Mouse (Mus musculus) monocyte, adult 5-6 weeks (primary cell): ENCODE measurements around the gene Dohh. TPM values are rescaled to one million over a fixed set of nuclear protein-coding genes. Genes with fewer than 3 reads are reported as not detected.

Experiments used
- ATAC-seq: fragments of 153-309, 156-312 bp; replicated peaks from 2 replicates; pipeline ENCODE4 v1.8.0; 2017; ENCODE audit warnings: mild to moderate bottlenecking; ENCODE audit not compliant: low TSS enrichment, insufficient number of reproducible peaks, severe bottlenecking, poor library complexity, low FRiP score
- total RNA-seq: library from RNA; stranded (forward); fragments of 200-1000, 200-491, 200-594 nt; gene quantifications from 3 replicates; pipeline ENCODE4 v1.2.3, GENCODE M21; 2017

The Dohh gene
- total RNA-seq, 1 experiment from 2014 or later: 18.6 TPM

DNA sequence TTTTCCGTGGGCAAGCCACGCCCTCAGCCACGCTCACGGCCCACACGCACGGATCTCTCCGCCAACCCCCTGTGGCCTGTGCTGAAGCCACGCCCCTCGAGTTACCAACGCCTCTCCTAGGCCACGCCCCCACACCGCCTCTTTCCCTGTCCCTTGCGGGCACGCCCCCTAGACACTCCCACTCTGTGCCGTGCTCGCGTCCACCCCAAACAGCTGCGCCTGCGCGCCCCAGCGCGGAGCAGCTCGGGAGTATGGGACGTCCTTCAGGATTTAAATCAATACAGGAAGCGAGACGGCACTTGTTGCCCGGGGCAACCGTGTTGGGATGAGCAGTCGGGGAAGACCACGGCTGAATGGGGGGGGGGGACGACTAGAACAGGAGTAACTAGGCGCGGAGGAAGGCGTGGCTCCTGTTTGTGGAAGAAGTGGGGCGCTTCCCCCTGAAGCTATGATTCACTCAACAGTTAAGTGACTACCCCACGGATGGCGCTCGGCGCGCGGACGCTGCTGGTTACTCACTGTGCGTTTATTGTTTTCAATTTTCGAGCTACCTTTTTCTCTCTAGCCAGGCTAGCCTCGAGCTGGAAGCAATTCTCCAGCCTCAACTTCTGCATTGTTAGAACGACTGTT, 5.6 kb upstream of the Dohh start:
- peak; percentile 90 for ATAC-seq

DNA sequence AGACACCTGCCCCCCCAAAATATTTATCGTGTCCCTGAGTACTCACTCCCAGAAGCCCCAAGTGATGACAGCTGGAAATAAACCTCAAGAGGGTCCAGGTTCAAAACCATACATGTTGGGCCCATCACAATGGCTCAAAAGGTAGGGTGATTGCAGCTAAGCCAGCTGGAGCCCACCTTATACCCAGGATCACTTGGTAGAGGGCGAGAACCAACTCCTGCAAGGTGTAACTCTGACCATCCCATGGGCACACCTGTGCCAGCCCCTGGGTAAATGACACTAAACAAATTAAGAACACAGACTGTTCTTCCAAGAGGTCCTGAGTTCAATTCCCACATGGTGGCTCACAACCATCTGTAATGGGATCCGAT, 5.1 kb upstream of the Dohh start:
- ATAC-seq: no peak

DNA sequence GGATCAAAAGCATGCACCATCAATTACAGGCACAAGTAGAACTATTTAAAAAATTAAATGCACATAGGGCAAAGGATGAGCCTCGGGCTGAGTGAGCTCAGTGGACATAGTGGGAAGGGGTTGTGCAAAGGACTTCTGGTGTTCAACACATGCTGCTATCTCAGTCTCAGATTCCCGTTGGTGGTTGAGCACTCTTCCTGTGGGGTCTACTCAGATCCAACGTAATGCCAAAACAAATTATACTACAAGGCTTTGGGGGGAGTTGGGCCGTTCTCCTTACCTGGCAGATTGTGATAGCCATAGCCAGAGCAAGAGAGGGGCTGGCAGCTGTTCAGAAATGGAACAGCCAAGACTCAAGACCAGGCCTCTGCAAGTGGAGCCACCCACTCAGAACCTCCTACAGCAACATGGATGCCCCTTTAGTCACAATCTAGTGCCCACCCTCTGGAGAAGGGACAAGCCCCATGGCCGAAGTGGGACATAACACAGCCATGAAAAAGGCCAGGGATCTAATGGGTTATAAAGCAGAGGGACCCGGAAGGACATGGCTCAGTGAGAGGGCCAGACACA, 4.3 kb upstream of the Dohh start:
- no peak for ATAC-seq

DNA sequence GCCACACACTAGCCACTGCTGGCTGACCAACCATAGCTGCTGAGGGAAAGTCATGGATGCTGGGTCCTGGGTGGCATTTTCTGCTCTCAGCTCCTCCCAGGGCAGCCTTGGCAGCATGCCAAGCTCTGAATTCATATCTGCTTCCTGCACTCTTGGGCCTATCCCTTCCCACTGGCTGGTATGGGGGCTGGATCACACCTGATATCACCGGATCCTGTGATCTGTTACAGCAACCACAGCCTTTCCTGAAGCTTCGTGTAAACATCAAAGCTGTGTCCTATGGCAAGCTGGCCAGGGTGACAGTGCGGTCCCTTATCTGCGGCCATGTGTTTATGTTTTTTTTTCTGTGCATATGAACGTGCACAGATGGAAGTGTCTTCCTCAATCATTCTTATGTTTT, 2.2 kb upstream of the Dohh start:
- ATAC-seq: no peak

DNA sequence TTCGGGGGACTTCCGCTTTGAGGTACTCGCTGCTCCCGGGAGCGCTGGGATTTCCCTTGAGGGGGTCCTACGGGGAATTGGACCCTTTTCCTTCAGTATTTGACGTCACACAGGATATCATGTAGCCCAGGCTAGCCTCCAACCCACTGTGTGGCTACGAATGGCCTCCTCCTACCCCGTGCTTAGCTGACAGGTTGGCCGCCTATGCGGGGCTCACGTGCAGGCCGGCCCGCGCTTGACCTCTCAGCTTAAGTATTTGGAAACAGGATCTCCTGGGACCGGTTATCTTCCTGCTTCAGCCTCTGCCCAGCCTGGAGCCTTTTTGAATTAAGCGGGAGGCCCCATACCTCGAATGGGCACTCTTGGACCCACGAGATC, 366 bp downstream of the Dohh start:
- ATAC-seq: 0 out of 2 replicates have a peak, but pooled peaks have one; percentile 7

DNA sequence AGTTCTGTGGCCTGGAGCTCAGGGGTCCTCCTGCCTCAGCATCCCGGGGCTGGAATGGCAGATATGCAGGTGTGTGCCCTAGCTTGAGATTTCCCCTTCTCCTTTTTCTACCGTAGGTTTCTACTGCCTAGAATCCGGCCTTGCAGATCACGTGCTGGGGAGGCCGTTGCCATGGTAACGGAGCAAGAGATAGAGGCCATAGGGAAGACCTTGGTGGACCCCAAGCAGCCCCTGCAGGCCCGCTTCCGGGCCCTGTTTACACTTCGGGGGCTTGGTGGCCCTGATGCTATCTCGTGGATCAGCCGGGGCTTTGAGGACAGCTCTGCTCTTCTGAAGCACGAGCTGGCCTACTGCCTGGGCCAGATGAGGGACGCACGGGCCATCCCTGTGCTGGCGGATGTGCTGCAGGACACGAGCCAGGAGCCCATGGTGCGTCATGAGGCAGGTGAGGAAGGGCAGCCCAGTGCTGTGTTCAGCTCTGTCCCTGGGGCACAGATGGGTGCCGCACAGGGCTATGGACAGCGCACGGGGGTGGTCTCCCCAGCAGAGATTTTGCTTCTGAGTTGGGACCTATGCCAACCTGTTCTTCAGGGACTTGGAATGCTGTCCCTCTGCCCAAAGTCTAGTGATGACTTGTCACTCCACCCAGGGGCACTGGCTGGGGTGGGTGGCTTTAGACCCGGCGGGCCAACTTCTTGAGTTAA, 1.5 kb downstream of the Dohh start:
- ATAC-seq: no peak

DNA sequence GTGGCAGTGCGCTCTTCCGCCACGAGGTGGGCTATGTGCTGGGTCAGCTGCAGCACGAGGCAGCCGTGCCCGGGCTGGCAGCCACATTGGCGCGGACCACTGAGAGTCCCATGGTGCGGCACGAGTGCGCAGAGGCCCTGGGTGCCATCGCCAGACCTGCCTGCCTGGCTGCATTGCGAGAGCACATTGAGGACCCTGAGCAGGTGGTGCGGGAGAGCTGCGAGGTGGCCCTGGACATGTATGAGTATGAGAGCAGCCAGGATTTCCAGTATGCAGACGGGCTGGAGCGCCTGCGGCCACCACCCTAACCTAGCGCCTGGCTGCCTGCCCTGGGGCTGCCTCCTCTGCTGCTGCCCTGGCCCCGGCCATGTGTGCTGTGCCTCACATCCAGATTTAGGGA, 3.5 kb downstream of the Dohh start:
- ATAC-seq: no peak

DNA sequence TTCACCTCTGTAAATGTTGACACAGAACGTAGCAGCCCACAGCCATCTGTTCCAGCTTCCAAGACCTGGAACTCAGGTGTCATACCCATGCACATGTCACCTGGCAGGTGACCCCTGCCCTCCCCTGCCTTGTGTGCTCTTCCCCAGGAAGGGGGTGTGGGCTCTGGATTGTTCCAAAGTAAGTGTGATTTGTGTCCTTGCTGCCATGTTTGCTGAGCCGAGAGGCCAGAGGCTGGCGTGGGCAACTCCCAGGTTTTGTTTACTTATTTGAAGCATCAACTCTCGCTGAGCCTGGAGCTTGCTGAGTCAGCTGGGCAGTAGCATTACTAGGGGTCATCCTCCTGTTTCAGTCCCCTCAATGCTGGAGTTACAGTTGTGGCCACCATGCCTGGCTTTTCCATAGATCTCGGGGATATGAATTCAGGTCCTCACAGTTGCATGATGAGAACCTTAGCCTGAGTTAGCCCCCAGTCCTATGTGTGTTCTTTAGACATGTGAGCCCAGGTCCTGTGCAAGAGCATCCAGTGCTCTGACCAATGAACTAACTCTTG, 4.4 kb downstream of the Dohh start, which contains the start of gene Gm48552:
TSS of gene Gm48552 (plus strand) at position 501 of the 551 bp plus-strand sequence.
- no peak for ATAC-seq

DNA sequence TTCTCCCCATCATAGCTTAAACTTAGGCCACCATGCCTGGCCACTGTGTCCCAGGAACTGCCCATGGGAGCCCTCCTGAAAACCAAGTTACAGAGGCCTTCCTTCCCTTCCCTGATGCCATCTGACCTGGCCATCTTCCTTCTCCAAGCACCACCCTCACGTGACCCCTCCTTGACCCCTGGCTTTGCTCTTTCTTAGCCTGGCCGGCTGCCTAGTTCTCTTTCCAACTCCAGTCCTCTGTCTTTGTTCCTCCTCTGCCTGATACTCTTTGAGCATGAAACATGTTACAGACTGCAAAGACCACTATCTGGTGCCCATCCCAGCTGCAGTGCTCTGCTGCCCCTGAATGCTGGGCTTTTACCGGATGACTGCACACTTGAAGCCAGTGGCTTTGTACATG, 5.1 kb downstream of the Dohh start:
- no peak for ATAC-seq

DNA sequence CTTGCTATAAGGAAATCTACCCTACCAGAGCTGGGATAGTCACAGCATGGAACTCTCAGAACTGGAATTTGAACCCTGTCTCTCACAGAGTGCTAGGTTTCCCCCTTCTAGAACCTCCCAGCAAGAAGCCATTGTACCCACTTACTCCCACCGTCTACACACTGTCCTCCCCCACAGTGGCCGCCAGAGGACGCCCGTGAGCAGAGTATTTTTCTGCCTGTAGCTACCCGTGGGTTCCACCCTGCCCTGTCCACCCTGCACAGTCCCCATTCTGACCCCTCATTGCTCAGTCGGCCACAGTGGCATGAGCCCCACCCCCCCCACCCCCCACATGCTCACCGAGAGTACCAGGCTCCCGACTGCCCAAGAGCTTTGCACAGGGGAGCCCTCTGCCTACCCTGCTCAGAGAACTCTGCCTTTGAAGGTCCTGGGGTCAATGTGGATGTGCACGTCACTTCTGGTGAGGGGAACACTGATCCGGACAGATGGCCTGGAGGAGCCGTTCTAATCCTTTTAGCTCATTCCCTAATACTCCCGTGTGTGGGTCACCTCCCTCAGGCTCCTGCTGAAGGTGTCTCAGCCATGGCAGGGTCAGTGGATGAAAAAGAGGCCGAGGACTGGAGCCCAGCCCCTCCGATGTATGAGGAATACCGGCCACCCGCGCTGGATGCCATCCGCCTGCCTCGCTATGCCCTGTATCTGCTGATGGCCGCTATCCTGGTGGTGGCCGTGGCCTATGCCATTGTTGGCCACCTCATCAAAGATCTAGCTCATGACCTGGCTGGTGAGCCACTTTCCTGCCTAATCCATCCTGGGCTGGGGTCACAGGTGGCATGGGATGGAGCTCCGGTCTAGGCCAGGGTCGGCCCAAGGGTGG, 5.8 kb downstream of the Dohh start:
- peak; percentile 36; the same call in 1 of the 2 replicates for ATAC-seq

DNA sequence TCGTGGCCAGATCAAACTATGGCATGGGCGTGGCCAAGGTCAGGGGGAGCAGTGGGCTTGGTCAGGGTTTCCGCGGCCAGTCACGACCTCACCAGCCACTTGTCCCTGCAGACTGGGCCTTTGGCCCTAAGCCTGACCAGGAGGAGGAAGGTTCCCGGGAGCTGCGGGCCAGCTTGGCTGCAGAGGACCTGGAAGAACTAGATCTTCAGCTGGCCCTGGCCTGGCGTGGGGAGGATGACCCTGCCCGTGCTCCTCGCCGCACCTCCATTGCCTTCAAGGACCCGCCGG, 6.4 kb downstream of the Dohh start:
- no peak for ATAC-seq

DNA sequence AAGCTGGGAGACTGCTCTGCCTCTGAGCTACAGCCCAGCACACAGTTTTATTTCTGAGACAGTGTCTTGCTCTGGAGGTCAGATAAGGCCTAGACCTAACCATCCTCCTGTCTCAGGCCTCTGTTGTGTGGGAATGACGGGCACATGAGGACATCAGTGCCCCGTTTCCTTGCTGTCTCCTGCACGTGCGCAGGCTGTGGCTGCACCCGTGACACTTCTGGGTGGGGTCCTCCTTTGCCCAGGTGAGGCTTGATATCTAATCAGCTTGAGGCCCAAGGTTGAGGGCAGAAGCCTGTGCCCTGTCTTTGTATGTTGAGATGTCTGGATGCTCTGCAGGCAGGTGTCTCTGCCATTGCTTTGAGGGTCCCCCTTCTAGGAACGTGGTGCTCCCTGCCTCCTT, 8.0 kb downstream of the Dohh start:
- ATAC-seq: no peak

DNA sequence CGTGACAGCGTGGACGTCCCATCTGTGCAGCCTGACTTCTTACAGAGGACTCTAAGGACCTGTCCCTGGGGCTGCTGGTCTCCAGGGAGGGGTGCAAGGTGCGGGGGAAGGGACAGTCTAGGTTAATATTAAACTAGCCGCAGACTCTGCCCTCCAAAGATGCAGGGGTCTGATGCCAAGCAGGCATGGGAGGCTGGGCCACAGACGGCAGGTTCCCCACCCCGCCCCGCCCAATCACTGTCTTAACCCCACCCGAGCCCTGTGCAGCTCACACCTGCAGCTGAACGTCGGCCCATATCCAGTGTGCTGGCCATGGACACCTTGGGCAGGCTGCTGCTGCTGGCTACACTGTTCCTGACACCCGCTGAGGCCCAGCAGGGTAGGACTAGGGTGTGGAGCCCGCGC, 8.6 kb downstream of the Dohh start, which contains the start of gene Smim24:
TSS of gene Smim24 (plus strand) at position 271 of the 405 bp plus-strand sequence.
- ATAC-seq: no peak

DNA sequence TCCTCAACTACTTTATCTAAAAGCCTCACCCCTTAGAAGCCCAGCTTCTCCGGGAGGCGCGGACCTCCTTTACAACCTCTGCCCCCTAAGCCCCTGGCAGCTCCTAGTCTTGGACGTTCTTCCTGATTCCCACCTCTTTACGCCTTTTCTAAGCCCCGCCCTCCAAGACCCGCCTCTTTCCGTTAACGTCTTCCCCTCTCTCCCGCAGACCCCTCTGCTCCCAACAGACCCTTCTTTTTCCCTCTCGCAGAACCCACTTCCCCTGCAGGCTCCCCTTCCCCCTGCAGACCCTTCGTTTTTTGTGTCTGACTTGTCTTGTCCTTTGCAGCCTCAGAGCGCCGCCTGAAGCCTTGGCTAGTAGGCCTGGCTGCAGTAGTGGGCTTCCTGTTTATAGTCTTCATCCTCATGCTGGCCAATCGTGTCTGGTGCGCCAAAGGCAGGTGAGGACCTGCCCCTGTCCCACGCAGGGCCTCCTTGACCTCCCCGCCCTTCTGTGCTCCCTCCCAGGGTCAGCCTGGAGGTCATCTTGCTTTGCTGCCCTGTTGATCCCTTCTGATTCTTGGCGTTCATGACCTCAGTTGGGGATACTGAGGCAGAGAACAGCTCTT, 9.3 kb downstream of the Dohh start:
- no peak for ATAC-seq

DNA sequence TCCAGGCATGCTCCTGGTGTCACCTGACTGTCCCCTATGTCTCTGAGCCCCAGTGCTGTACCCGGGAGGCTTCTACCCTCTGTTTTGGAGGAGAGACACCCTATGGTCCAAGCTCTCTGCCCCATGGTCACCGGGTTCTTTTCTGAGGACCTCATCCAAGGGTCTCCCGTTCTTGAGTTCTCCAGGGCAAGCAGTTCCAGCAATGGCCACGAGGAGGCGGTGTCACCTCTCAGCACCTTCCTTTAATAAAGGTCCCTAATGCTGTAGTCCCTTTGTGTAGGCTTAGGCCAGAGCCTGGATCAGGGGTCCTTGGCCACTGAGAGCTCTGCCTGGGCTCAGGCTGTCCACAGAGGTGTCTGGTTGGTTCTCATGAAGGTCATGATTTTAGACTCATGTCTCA, 10.9 kb downstream of the Dohh start:
- ATAC-seq: peak; percentile 41

DNA sequence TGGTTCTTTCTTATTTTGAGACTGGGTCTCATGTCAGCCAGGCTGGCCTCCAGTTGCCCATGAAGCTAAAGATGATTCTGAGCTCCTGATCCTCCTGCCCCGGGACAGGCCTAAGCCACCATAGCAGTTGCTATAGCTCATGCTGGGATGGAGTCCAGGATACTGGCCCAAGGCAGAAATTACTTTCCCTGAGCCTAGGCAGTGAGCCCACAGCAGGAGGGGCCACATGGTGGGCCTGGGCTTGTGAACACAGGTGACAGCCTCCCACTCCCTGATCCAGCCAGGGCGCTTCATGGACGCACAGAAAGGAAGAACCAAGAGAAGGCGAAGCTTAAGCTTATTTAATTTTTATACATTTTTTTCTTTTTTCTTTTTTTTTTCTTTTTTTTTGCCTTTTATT, 11.6 kb downstream of the Dohh start:
- no peak for ATAC-seq

DNA sequence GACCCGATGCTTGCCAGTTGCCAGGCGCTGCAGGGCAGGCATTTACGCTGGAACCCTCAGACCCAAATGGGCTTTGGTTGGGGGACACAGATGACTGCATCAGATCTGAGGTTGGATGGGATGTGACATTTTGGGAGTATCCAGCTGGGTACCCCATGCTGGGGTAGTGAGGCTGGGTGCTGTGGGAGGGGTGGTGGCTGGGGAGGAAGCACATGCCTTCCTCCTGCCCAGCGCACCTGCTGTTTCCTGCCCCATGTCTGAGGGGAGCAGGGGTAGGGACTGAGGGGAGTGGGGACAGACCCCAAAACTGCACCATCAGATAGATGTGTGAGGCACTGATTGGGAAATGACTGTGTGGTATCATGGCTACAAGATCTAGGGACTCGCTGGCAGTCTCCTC, 12.5 kb downstream of the Dohh start:
- ATAC-seq: no peak

DNA sequence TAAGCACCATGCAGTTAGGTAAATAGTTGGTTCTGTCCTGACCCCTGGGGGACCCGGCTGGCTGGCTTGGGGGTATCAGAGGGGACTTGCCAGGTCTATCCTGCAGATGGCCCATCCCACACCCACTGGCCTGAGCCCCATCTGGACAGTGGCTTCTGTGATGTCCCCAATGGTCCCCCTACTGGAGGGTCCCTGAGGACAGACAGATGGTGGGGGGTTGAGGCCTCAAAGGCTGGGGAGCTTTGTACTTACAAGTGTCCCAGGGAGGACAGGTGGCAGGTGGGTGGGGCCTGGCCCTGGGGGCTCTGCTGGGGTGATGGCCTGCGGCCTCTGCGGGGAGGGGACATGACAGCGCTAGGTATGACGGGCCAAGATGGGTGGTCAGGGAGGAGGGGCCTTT, 15.1 kb downstream of the Dohh start:
- ATAC-seq: no peak

DNA sequence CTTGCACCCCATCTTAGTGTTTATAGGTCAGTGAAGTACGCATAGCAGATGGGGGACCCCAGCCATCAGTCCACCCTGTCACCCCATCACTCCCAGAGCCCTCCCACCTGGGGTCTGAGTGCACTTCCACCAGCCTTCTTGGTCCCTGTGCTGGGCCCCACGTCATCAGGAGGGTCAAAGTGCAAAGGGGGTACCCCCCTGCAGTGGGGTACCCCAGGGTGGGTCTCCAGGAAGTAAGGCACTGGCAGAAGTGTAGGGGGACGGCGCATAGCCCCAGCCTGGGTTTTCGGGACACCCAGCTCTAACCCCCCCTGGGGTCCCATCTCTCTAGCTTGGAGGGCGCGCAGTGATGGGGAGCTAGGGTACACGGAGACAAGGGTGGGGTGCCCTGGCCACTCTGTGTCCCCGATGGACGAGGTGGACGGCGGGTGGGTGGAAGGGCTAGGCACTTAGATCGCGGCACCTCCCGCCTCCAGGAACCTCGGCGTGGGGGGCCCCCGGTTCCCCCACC, 15.6 kb downstream of the Dohh start:
- no peak for ATAC-seq
